Mouse (Mus musculus): ENCODE results near the gene Gm9745. TPM values are rescaled to one million over a fixed set of nuclear protein-coding genes. Genes with fewer than 3 reads are reported as not detected.
"Not testable (repeated sequence)": the region's sequence is repeated elsewhere in the genome, so short reads cannot be mapped to it uniquely, and the experiment has no call there.

Gm9745 gene
- total RNA-seq, 2 experiments from 2014 or later = not detected

DNA sequence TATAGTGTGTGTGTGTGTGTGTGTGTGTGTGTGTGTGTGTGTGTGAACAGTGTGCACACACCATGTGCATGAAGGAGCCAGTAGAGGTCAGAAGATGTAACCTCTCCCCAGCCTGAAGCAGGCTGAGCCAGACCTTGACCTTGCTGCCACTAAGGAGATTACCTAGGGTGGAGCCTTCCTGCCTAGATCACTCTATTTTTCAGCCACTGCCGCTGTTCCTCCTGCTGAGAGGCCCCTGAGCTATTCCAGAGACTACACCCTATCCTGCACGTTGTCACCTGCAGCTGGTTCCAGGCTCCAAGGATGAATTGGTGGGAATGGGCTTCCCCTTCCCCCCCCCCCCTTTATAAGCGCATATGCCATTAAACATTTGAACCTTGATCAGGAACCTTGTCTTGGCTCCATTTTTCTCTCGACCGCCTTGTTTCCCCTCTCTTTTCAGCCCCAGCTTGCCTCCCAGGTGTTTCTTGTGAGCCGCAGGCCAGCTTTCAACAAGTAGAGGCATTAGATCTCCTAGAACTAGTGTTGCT, 10.4 kb downstream of the Gm9745 start:
- DNase-seq; intact Hi-C loops (cut with DNase I): not testable (repeated sequence)

DNA sequence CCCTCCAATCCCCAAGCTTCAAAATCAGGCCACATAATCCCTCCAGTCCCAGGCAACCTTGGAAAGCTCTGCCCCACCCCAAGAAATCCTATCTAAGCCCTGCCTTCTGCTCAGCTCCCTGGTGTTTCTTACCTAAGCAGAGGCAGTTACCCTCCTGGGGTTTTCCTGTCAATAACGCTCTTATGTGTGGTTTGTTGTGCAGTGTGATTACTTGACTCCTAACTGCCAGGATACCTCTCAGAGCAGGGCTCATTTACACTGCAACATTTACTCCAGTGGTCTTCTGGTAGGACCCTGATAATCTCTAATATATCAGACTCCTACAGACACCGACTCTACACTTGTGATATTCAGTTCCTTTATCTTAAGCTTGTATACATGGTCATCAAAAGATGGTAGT, 14.5 kb downstream of the Gm9745 start:
- DNase-seq = no peak
- intact Hi-C loops (cut with DNase I) = no loop called here

GRCm38 (mm10) chr13:8913890-8914289, 34.1 kb downstream of the Gm9745 start:
- DNase-seq; intact Hi-C loops (cut with DNase I): not testable (repeated sequence)

- DNase-seq; intact Hi-C loops (cut with DNase I): not testable (repeated sequence)
These were observed 42.0 kb downstream of the Gm9745 start for GRCm38 (mm10) chr13:8905986-8906385.

Small RNA genes within 50 kb of the gene (microRNA-seq; reads per million reads assigned to microRNA genes)
- 0 reads per million in 2 experiments for gene Gm22750

Other genes with a start within 250 kb of the Gm9745 start
- 10 to 100 TPM; 39.0 to 39.8 TPM for gene Wdr37, start 76.3 kb downstream of the Gm9745 start, total RNA-seq (2021)
- gene Idi1, start 62.7 kb downstream of the Gm9745 start, total RNA-seq (2021) = 1 to 10 TPM; 7.9 TPM
- gene Idi2, start 4.6 kb upstream of the Gm9745 start, total RNA-seq (2021) = not detected
- 10 to 100 TPM; 40.1 to 41.0 TPM for gene Gtpbp4, start 47.9 kb upstream of the Gm9745 start, total RNA-seq (2021)
- gene Larp4b, start 145.7 kb upstream of the Gm9745 start, total RNA-seq (2021) = 10 to 100 TPM; 78.4 to 81.5 TPM

Data from heart, postnatal 10 days (tissue).